Mouse (Mus musculus): ENCODE results near the gene Bmpr1a. TPM values are rescaled to one million over a fixed set of nuclear protein-coding genes. Genes with fewer than 3 reads are reported as not detected.

Gene Bmpr1a
- polyA plus RNA-seq, 1 experiment = 0.66 TPM

GRCm38 (mm10) chr14:34459386-34459785, 43.8 kb downstream of the Bmpr1a start:
- no peak overlapping the region for H3K27ac ChIP-seq (ENCODE audit: insufficient read depth, low read depth, low read length)
- no peak for TF ChIP-seq POLR2A (IDR thresholded peaks at IDR 0.05; ENCODE audit: borderline replicate concordance, low read depth, low read length)
- no peak for TF ChIP-seq CTCF (IDR thresholded peaks at IDR 0.05; ENCODE audit: low read depth, low read length)
- H3K4me1 ChIP-seq (ENCODE audit: control insufficient read depth, insufficient read depth, low read length) = peaks cover 4% of the 10 kb centered on the region
- no peak overlapping the region for H3K4me3 ChIP-seq (ENCODE audit: insufficient read depth, low read length)

GRCm38 (mm10) chr14:34458880-34459279, 44.3 kb downstream of the Bmpr1a start:
- no peak for TF ChIP-seq CTCF (IDR thresholded peaks at IDR 0.05; ENCODE audit: low read depth, low read length)
- TF ChIP-seq POLR2A (IDR thresholded peaks at IDR 0.05; ENCODE audit: borderline replicate concordance, low read depth, low read length) = no peak
- peaks cover 8% of the 10 kb centered on the region for H3K4me1 ChIP-seq (ENCODE audit: control insufficient read depth, insufficient read depth, low read length)
- no peak overlapping the region for H3K4me3 ChIP-seq (ENCODE audit: insufficient read depth, low read length)
- H3K27ac ChIP-seq (ENCODE audit: insufficient read depth, low read depth, low read length) = no peak overlapping the region

GRCm38 (mm10) chr14:34454282-34454681, 48.9 kb downstream of the Bmpr1a start:
- H3K4me3 ChIP-seq (ENCODE audit: insufficient read depth, low read length) = no peak overlapping the region
- peaks cover 17% of the 10 kb centered on the region for H3K4me1 ChIP-seq (ENCODE audit: control insufficient read depth, insufficient read depth, low read length)
- H3K27ac ChIP-seq (ENCODE audit: insufficient read depth, low read depth, low read length) = no peak overlapping the region
- TF ChIP-seq CTCF (IDR thresholded peaks at IDR 0.05; ENCODE audit: low read depth, low read length) = no peak
- no peak for TF ChIP-seq POLR2A (IDR thresholded peaks at IDR 0.05; ENCODE audit: borderline replicate concordance, low read depth, low read length)

GRCm38 (mm10) chr14:34453648-34454047, 49.5 kb downstream of the Bmpr1a start:
- peaks cover 17% of the 10 kb centered on the region for H3K4me1 ChIP-seq (ENCODE audit: control insufficient read depth, insufficient read depth, low read length)
- no peak for TF ChIP-seq CTCF (IDR thresholded peaks at IDR 0.05; ENCODE audit: low read depth, low read length)
- no peak for TF ChIP-seq POLR2A (IDR thresholded peaks at IDR 0.05; ENCODE audit: borderline replicate concordance, low read depth, low read length)
- no peak overlapping the region for H3K27ac ChIP-seq (ENCODE audit: insufficient read depth, low read depth, low read length)
- H3K4me3 ChIP-seq (ENCODE audit: insufficient read depth, low read length) = no peak overlapping the region

- Histone ChIP-seq H3K4me3 (ENCODE audit: insufficient read depth, low read length) (no peak overlapping the region), H3K4me1 (ENCODE audit: control insufficient read depth, insufficient read depth, low read length) (peaks cover 17% of the 10 kb centered on the region), H3K27ac (ENCODE audit: insufficient read depth, low read depth, low read length) (no peak overlapping the region)
- TF ChIP-seq POLR2A (IDR thresholded peaks at IDR 0.05; ENCODE audit: borderline replicate concordance, low read depth, low read length) (no peak), CTCF (IDR thresholded peaks at IDR 0.05; ENCODE audit: low read depth, low read length) (no peak)
Measured at GRCm38 (mm10) chr14:34451872-34452271, 51.3 kb downstream of the Bmpr1a start.

- no peak overlapping the region for H3K4me3 ChIP-seq (ENCODE audit: insufficient read depth, low read length)
- H3K27ac ChIP-seq (ENCODE audit: insufficient read depth, low read depth, low read length) = no peak overlapping the region
- TF ChIP-seq CTCF (IDR thresholded peaks at IDR 0.05; ENCODE audit: low read depth, low read length) = no peak
- TF ChIP-seq POLR2A (IDR thresholded peaks at IDR 0.05; ENCODE audit: borderline replicate concordance, low read depth, low read length) = no peak
- peaks cover 17% of the 10 kb centered on the region for H3K4me1 ChIP-seq (ENCODE audit: control insufficient read depth, insufficient read depth, low read length)
Measured at GRCm38 (mm10) chr14:34450451-34450850, 52.7 kb downstream of the Bmpr1a start.

GRCm38 (mm10) chr14:34449807-34450206, 53.3 kb downstream of the Bmpr1a start:
- H3K4me1 ChIP-seq (ENCODE audit: control insufficient read depth, insufficient read depth, low read length) = peaks cover 20% of the 10 kb centered on the region
- TF ChIP-seq POLR2A (IDR thresholded peaks at IDR 0.05; ENCODE audit: borderline replicate concordance, low read depth, low read length) (no peak), CTCF (IDR thresholded peaks at IDR 0.05; ENCODE audit: low read depth, low read length) (no peak)
- no peak overlapping the region for H3K4me3 ChIP-seq (ENCODE audit: insufficient read depth, low read length)
- H3K27ac ChIP-seq (ENCODE audit: insufficient read depth, low read depth, low read length) = no peak overlapping the region

GRCm38 (mm10) chr14:34448398-34448797, 54.7 kb downstream of the Bmpr1a start:
- no peak overlapping the region for H3K4me3 ChIP-seq (ENCODE audit: insufficient read depth, low read length)
- no peak overlapping the region for H3K27ac ChIP-seq (ENCODE audit: insufficient read depth, low read depth, low read length)
- no peak for TF ChIP-seq CTCF (IDR thresholded peaks at IDR 0.05; ENCODE audit: low read depth, low read length)
- peaks cover 15% of the 10 kb centered on the region for H3K4me1 ChIP-seq (ENCODE audit: control insufficient read depth, insufficient read depth, low read length)

GRCm38 (mm10) chr14:34447659-34448058, 55.5 kb downstream of the Bmpr1a start:
- no peak for TF ChIP-seq CTCF (IDR thresholded peaks at IDR 0.05; ENCODE audit: low read depth, low read length)
- TF ChIP-seq POLR2A (IDR thresholded peaks at IDR 0.05; ENCODE audit: borderline replicate concordance, low read depth, low read length) = no peak
- H3K4me3 ChIP-seq (ENCODE audit: insufficient read depth, low read length) = no peak overlapping the region
- no peak overlapping the region for H3K27ac ChIP-seq (ENCODE audit: insufficient read depth, low read depth, low read length)
- peaks cover 15% of the 10 kb centered on the region for H3K4me1 ChIP-seq (ENCODE audit: control insufficient read depth, insufficient read depth, low read length)

GRCm38 (mm10) chr14:34446624-34447023, 56.5 kb downstream of the Bmpr1a start:
- TF ChIP-seq POLR2A (IDR thresholded peaks at IDR 0.05; ENCODE audit: borderline replicate concordance, low read depth, low read length) (no peak), CTCF (IDR thresholded peaks at IDR 0.05; ENCODE audit: low read depth, low read length) (no peak)
- H3K27ac ChIP-seq (ENCODE audit: insufficient read depth, low read depth, low read length) = no peak overlapping the region
- H3K4me3 ChIP-seq (ENCODE audit: insufficient read depth, low read length) = no peak overlapping the region
- H3K4me1 ChIP-seq (ENCODE audit: control insufficient read depth, insufficient read depth, low read length) = peaks cover 15% of the 10 kb centered on the region

GRCm38 (mm10) chr14:34445348-34445747, 57.8 kb downstream of the Bmpr1a start:
- TF ChIP-seq CTCF (IDR thresholded peaks at IDR 0.05; ENCODE audit: low read depth, low read length) = no peak
- TF ChIP-seq POLR2A (IDR thresholded peaks at IDR 0.05; ENCODE audit: borderline replicate concordance, low read depth, low read length) = no peak
- H3K4me3 ChIP-seq (ENCODE audit: insufficient read depth, low read length) = no peak overlapping the region
- H3K27ac ChIP-seq (ENCODE audit: insufficient read depth, low read depth, low read length) = no peak overlapping the region
- peaks cover 22% of the 10 kb centered on the region for H3K4me1 ChIP-seq (ENCODE audit: control insufficient read depth, insufficient read depth, low read length)

Data from bone marrow macrophage, adult 2 months (primary cell).